In the genomic region with DNA sequence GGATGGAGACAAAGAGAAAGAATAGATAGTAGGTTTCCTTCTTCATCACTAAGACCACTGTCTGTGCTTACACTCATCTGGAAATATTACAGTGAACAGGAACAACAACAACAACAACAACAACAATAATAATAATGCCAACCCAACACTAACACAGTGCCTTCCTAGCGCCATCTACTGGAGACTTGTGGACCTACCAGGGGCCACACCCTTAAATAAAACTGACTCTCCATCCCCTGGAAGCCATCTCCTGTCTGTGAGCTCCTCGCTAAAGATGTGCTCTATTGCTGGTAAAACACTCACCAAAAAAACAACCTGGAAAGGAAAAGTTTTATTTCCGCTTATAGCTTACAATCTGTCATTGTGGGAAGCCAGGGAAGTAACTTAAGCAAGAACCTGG, we compare ENCODE assay signal across 16 mouse cellular contexts. TPM values are rescaled to one million over a fixed set of nuclear protein-coding genes. Genes with fewer than 3 reads are reported as not detected.
DNase-seq lines count a peak whose midpoint lies in the region; ATAC-seq and TF ChIP-seq lines count a peak whose summit lies in the region.
"Had no signal": no experiment of that assay in that cellular context is flagged by ENCODE, and none has a peak within 500 bp of the region (broad histone marks: within the 10 kb centered on the region; RNA-seq: fewer than 3 reads in every experiment).

No protein-coding gene starts in this region.

- no peak for TF ChIP-seq POLR2A in bone marrow, adult 2 months (IDR thresholded peaks at IDR 0.05; ENCODE audit: borderline replicate concordance, control insufficient read depth, low read depth, low read length)

- TF ChIP-seq EP300 in lung, postnatal 0 days (IDR thresholded peaks at IDR 0.05), result no peak
- TF ChIP-seq EP300 in stomach, postnatal 0 days (optimal IDR thresholded peaks at IDR 0.05), result no peak

- H3K36me3 ChIP-seq in lung, postnatal 0 days (ENCODE audit: insufficient read depth, low read length), result no peaks in the 10 kb centered on the region
- no peaks in the 10 kb centered on the region for H3K36me3 ChIP-seq in stomach, postnatal 0 days (ENCODE audit: control insufficient read depth, insufficient read depth, low read length)
- H3K36me3 ChIP-seq: heart, embryonic 13.5 days; liver, embryonic 13.5 days; midbrain, embryonic 12.5 days; neural tube, embryonic 13.5 days had no signal

- intact Hi-C loops in heart, postnatal 10 days (cut with DNase I), result no loop called here

- H3K4me1 ChIP-seq in lung, postnatal 0 days (ENCODE audit: insufficient read depth, low read depth, low read length), result no peaks in the 10 kb centered on the region; the same call in 1 of the 2 replicates
- no peaks in the 10 kb centered on the region for H3K4me1 ChIP-seq in bone marrow, adult 2 months (ENCODE audit: control insufficient read depth, insufficient read depth, low read length)
- H3K4me1 ChIP-seq in stomach, postnatal 0 days (replicated peaks; ENCODE audit: control insufficient read depth, insufficient read depth), result no peaks in the 10 kb centered on the region
- H3K4me1 ChIP-seq: liver, embryonic 13.5 days; midbrain, embryonic 12.5 days had no signal

- TF ChIP-seq CTCF in lung, postnatal 0 days (IDR thresholded peaks at IDR 0.05), result peak; percentile 75
- peak; percentile 68 for TF ChIP-seq CTCF in bone marrow, adult 2 months (IDR thresholded peaks at IDR 0.05; ENCODE audit: control insufficient read depth, insufficient read depth, low read length)
- peak; percentile 69 for TF ChIP-seq CTCF in stomach, postnatal 0 days (IDR thresholded peaks at IDR 0.05; ENCODE audit: low read depth)

- no peak overlapping the region for H3K27ac ChIP-seq in lung, postnatal 0 days (ENCODE audit: low read length)
- H3K27ac ChIP-seq in bone marrow, adult 2 months (ENCODE audit: control insufficient read depth, insufficient read depth, low read depth, low read length, poor library complexity), result no peak overlapping the region
- no peak overlapping the region for H3K27ac ChIP-seq in stomach, postnatal 0 days (replicated peaks)
- H3K27ac ChIP-seq: heart, embryonic 13.5 days; liver, embryonic 13.5 days; midbrain, embryonic 12.5 days; neural tube, embryonic 13.5 days had no signal

- peak; percentile 68 for DNase-seq in heart, adult 11 months
- DNase-seq in heart, postnatal 10 days, result no peak
- peak; percentile 39 for DNase-seq in lung, postnatal 0 days (ENCODE audit: low spot score)
- DNase-seq in lung, postnatal 36 days, result no peak
- no peak for DNase-seq in stomach, postnatal 0 days (ENCODE audit: low spot score)
- no peak for DNase-seq in kidney, postnatal 14 days
- no peak for DNase-seq in embryo, embryonic 10.5 days (ENCODE audit: low spot score)
- DNase-seq: adrenal gland, adult 2 months; cerebellum, postnatal 10 days; layer of hippocampus, postnatal 36 days; liver, embryonic 13.5 days; right cerebral cortex, postnatal 14 days had no signal

- 53% methylated on average over 3 of the region's 3 CpGs for WGBS in lung, postnatal 0 days
- WGBS in bone marrow, adult 2 months, result 52% methylated on average over 3 of the region's 3 CpGs
- 52% methylated on average over 3 of the region's 3 CpGs for WGBS in stomach, postnatal 0 days

- H3K4me2 ChIP-seq in lung, postnatal 0 days (replicated peaks; ENCODE audit: low read depth, low read length), result no peak overlapping the region
- H3K4me2 ChIP-seq in stomach, postnatal 0 days (replicated peaks; ENCODE audit: low read depth), result no peak overlapping the region
- H3K4me2 ChIP-seq: heart, embryonic 13.5 days; liver, embryonic 13.5 days; midbrain, embryonic 12.5 days; neural tube, embryonic 13.5 days had no signal

- H3K9ac ChIP-seq in lung, postnatal 0 days (replicated peaks; ENCODE audit: low read depth), result no peak overlapping the region
- H3K9ac ChIP-seq in stomach, postnatal 0 days (ENCODE audit: low read length), result no peak overlapping the region
- H3K9ac ChIP-seq: heart, embryonic 13.5 days; liver, embryonic 13.5 days; midbrain, embryonic 12.5 days; neural tube, embryonic 13.5 days had no signal

- ATAC-seq in lung, postnatal 0 days, result no peak
- ATAC-seq in stomach, postnatal 0 days (ENCODE audit: low FRiP score, low TSS enrichment), result no peak

- no peak overlapping the region for H3K4me3 ChIP-seq in lung, postnatal 0 days (ENCODE audit: low read depth, low read length)
- H3K4me3 ChIP-seq in bone marrow, adult 2 months (replicated peaks; ENCODE audit: control insufficient read depth, low read depth, low read length), result no peak overlapping the region
- H3K4me3 ChIP-seq in stomach, postnatal 0 days (ENCODE audit: low read depth, low read length), result no peak overlapping the region
- H3K4me3 ChIP-seq: heart, embryonic 13.5 days; liver, embryonic 13.5 days; midbrain, embryonic 12.5 days; neural tube, embryonic 13.5 days had no signal

- H3K9me3 ChIP-seq in lung, postnatal 0 days (ENCODE audit: low read length), result no peaks in the 10 kb centered on the region
- H3K9me3 ChIP-seq in stomach, postnatal 0 days (ENCODE audit: control insufficient read depth, low read length), result no peaks in the 10 kb centered on the region
- H3K9me3 ChIP-seq: heart, embryonic 13.5 days; liver, embryonic 13.5 days; midbrain, embryonic 12.5 days; neural tube, embryonic 13.5 days had no signal

- H3K27me3 ChIP-seq in lung, postnatal 0 days (replicated peaks; ENCODE audit: insufficient read depth, low read length), result no peaks in the 10 kb centered on the region
- no peaks in the 10 kb centered on the region for H3K27me3 ChIP-seq in stomach, postnatal 0 days (ENCODE audit: control insufficient read depth, insufficient read depth, low read length)
- H3K27me3 ChIP-seq: liver, embryonic 13.5 days; midbrain, embryonic 12.5 days; neural tube, embryonic 13.5 days had no signal

RNA-seq across cellular contexts. Expression of gene Mfsd6l, which starts 6.4 kb away (rescaled TPM):
- total RNA-seq in heart, postnatal 10 days (2021), result under 1 TPM; 0.27 to 0.31 TPM
- polyA plus RNA-seq in lung, postnatal 0 days (2015; fragmentation: Nextera tagmentation; extraction: Ambion mirVana), result 5.8 and 6.3 TPM in 2 replicates
- polyA plus RNA-seq in bone marrow, adult 2 months (2011; ENCODE audit: insufficient read depth, insufficient read length, low replicate concordance, missing spikeins), result 0.97 and 1.1 TPM in 2 replicates
- 3.7 and 3.9 TPM in 2 replicates for polyA plus RNA-seq in stomach, postnatal 0 days (2015; fragmentation: Nextera tagmentation; extraction: Ambion mirVana)
- total RNA-seq: layer of hippocampus, postnatal 36 days had no signal
- polyA plus RNA-seq: heart, embryonic 13.5 days; liver, embryonic 13.5 days; midbrain, embryonic 12.5 days; neural tube, embryonic 13.5 days had no signal

RNA-seq across cellular contexts. Expression of gene Ccdc42, which starts 37.2 kb away (rescaled TPM):
- total RNA-seq in heart, postnatal 10 days (2021), result under 1 TPM; 0.24 to 0.47 TPM
- 0.81 and 0.91 TPM in 2 replicates for polyA plus RNA-seq in lung, postnatal 0 days (2015; fragmentation: Nextera tagmentation; extraction: Ambion mirVana)
- polyA plus RNA-seq in bone marrow, adult 2 months (2011; ENCODE audit: insufficient read depth, insufficient read length, low replicate concordance, missing spikeins), result not detected in 2 replicates
- polyA plus RNA-seq in stomach, postnatal 0 days (2015; fragmentation: Nextera tagmentation; extraction: Ambion mirVana), result not detected in 2 replicates
- total RNA-seq: adrenal gland, adult 2 months had no signal
- polyA plus RNA-seq: adrenal gland, adult 2 months had no signal

RNA-seq across cellular contexts. Expression of gene Pik3r6, which starts 46.8 kb away (rescaled TPM):
- total RNA-seq in heart, postnatal 10 days (2021), result 1 to 10 TPM; 7.4 to 9.6 TPM
- polyA plus RNA-seq in lung, postnatal 0 days (2015; fragmentation: Nextera tagmentation; extraction: Ambion mirVana), result 6.2 and 6.8 TPM in 2 replicates
- polyA plus RNA-seq in bone marrow, adult 2 months (2011; ENCODE audit: insufficient read depth, insufficient read length, low replicate concordance, missing spikeins), result 12.7 and 47.0 TPM in 2 replicates
- 1.3 and 1.8 TPM in 2 replicates for polyA plus RNA-seq in stomach, postnatal 0 days (2015; fragmentation: Nextera tagmentation; extraction: Ambion mirVana)

Comparison
In these comparisons a context has a peak if more than half of its experiments do, and no peak if none do; other contexts are left out.
1. DNase-seq: peak in heart, adult 11 months (single experiment) and lung, postnatal 0 days (single experiment); none in heart, postnatal 10 days (0 of 2), lung, postnatal 36 days (single experiment), stomach, postnatal 0 days (single experiment), kidney, postnatal 14 days (single experiment) and embryo, embryonic 10.5 days (single experiment).
2. Peak in every context shown above with its lines, with median percentiles within 50 percentile points of each other: CTCF ChIP-seq.